Mouse (Mus musculus) E14TG2a.4 (cell line): Measurements from ENCODE around the gene Sh2d1a.

ENCODE experiments used
- H3K27me3 ChIP-seq: 2 replicates; pipeline ENCODE4 v1.6.1; 2014; ENCODE audit warnings: low read length, control low read depth; ENCODE audit not compliant: insufficient read depth
- H3K36me3 ChIP-seq: 2 replicates; pipeline ENCODE4 v1.6.1; 2014; ENCODE audit warnings: low read length, control low read depth; ENCODE audit not compliant: insufficient read depth
- H3K4me1 ChIP-seq: replicated peaks from 2 replicates; pipeline ENCODE4 v1.6.1; 2014; ENCODE audit warnings: low read depth, low read length, control low read depth
- H3K4me3 ChIP-seq: replicated peaks from 2 replicates; pipeline ENCODE4 v1.5.1; 2014; ENCODE audit warnings: mild to moderate bottlenecking, low read length
- H3K9me3 ChIP-seq: 2 replicates; pipeline ENCODE4 v1.6.1; 2014; ENCODE audit warnings: low read length, control low read depth
- CTCF ChIP-seq: conservative IDR thresholded peaks from 2 replicates; pipeline ENCODE4 v1.5.1; 2014; ENCODE audit warnings: low read length
- NANOG ChIP-seq: IDR thresholded peaks from 2 replicates; pipeline ENCODE4 v1.6.1; 2014; ENCODE audit warnings: borderline replicate concordance, low read length, mixed read lengths
- POU5F1 ChIP-seq: IDR thresholded peaks from 2 replicates; pipeline ENCODE4 v1.6.1; 2014; ENCODE audit warnings: low read length, borderline replicate concordance

Sh2d1a gene

DNA sequence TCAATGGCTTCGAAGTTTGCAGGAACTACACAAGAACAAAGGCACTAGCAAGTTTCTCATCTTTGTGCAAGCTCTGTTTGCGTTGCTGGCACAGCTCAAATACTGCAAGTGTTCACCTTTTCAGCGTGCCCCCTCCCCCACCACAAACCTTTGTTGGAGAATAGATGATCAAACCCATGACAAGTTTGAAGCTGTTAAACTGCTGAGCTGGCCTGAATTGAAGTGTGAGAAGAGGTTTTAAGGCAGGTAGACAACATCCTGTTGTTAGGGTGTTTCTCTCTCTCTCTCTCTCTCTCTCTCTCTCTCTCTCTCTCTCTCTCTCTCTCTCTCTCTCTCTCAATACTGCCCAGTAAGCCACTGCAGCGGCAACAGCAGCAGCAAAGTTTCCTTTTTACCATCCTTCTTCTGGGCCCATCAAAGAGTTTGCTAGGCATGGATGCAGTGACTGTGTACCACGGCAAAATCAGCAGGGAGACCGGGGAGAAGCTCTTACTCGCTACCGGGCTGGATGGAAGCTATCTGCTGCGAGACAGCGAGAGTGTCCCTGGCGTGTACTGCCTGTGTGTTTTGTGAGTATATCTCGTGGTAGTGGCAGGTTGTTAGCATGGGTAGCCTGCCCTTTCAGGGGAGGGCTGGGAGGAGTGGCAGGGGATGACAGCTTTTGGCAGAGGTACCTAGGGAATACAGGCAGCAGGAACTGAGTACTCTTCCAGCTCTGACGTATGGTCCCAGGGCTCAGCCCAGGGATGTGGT is at the start of gene Sh2d1a:
Sh2d1a (plus strand) TSS at position 163 of the 753 bp plus-strand sequence.
- no peak within 1 kb of the TSS for H3K4me3 ChIP-seq
- H3K27me3 ChIP-seq, result no peaks in the 10 kb centered on the region
- no peaks in the 10 kb centered on the region for H3K36me3 ChIP-seq
- no peaks in the 10 kb centered on the region for H3K4me1 ChIP-seq
- no peaks in the 10 kb centered on the region for H3K9me3 ChIP-seq
- TF ChIP-seq CTCF (no peak), NANOG (no peak), POU5F1 (no peak)

DNA sequence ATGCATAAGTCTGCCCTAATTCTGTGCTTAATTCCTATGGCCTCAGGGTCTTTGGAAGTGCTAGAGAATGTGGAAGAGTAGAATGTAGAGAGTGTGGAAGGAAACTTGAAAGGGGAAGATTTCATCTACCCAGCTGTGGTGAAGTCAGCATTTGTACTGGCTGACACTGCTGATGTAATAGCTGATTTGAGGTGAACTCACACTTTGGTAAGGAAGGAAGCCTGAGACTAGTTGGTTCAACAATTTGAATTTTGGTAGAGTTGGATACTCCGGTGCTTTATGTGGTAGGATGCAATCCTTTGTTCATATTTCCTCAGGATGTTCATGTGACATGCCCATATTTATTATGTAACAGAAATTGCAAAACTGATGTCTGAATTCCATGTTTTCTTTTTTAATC is 49.3 kb upstream of the Sh2d1a start:
- Histone ChIP-seq H3K4me1 (no peaks in the 10 kb centered on the region), H3K36me3 (no peaks in the 10 kb centered on the region), H3K4me3 (no peak overlapping the region), H3K9me3 (no peaks in the 10 kb centered on the region), H3K27me3 (no peaks in the 10 kb centered on the region)
- TF ChIP-seq NANOG, result no peak
- no peak for TF ChIP-seq POU5F1
- TF ChIP-seq CTCF, result no peak

DNA sequence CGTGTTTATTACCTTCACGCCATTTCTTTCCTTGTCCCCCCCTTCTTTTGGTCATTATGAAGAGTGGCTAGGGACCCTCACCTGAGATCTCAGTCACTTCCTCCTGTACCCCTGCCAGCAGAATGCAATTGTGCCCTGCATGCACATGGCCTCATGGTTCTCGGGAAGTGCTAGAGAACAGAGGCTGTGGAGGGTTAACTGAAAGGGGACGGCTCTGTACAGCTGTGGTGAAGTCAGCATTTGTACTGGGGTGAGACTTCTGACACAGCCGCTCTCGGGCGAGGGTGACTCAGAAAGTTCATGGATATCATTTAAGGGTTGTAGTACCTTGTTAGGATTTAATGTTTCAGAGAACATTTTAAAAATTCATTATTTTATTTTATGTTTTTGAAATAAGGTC is 47.7 kb upstream of the Sh2d1a start:
- H3K9me3 ChIP-seq, result no peaks in the 10 kb centered on the region
- no peak for TF ChIP-seq NANOG
- no peak for TF ChIP-seq CTCF
- no peak for TF ChIP-seq POU5F1
- no peaks in the 10 kb centered on the region for H3K36me3 ChIP-seq
- H3K27me3 ChIP-seq, result no peaks in the 10 kb centered on the region
- no peaks in the 10 kb centered on the region for H3K4me1 ChIP-seq
- no peak overlapping the region for H3K4me3 ChIP-seq

GRCm38 (mm10) chrX:42489446-42489845 is 12.8 kb upstream of the Sh2d1a start, which contains the start of gene Tex13c2:
TSS of gene Tex13c2 (plus strand) at chrX:42489691.
- H3K36me3 ChIP-seq, result no peaks in the 10 kb centered on the region

GRCm38 (mm10) chrX:42490336-42490735 is 11.9 kb upstream of the Sh2d1a start:
- Histone ChIP-seq H3K9me3 (no peaks in the 10 kb centered on the region; the same call in 1 of the 2 replicates), H3K36me3 (no peaks in the 10 kb centered on the region), H3K27me3 (peaks cover 5% of the 10 kb centered on the region; the same call in 1 of the 2 replicates), H3K4me3 (peak overlapping the region; percentile 23; the same call in 1 of the 2 replicates), H3K4me1 (no peaks in the 10 kb centered on the region)
- no peak for TF ChIP-seq POU5F1
- no peak for TF ChIP-seq NANOG
- no peak for TF ChIP-seq CTCF

More at GRCm38 (mm10) chrX:42489446-42489845, 12.8 kb upstream of the Sh2d1a start, which contains the start of gene Tex13c2:
- peaks cover 5% of the 10 kb centered on the region; the same call in 1 of the 2 replicates for H3K27me3 ChIP-seq
- TF ChIP-seq CTCF (peak; percentile 20; the same call in 1 of the 2 replicates), NANOG (no peak)
- H3K4me3 ChIP-seq, result peak within 1 kb of the TSS; percentile 23; the same call in 1 of the 2 replicates
- no peaks in the 10 kb centered on the region; the same call in 1 of the 2 replicates for H3K9me3 ChIP-seq
- H3K4me1 ChIP-seq, result no peaks in the 10 kb centered on the region

GRCm38 (mm10) chrX:42500538-42500937 is 1.7 kb upstream of the Sh2d1a start:
- Histone ChIP-seq H3K9me3 (no peaks in the 10 kb centered on the region), H3K27me3 (no peaks in the 10 kb centered on the region), H3K4me1 (no peaks in the 10 kb centered on the region), H3K36me3 (no peaks in the 10 kb centered on the region), H3K4me3 (no peak overlapping the region)
- TF ChIP-seq CTCF (no peak), NANOG (no peak), POU5F1 (no peak)

DNA sequence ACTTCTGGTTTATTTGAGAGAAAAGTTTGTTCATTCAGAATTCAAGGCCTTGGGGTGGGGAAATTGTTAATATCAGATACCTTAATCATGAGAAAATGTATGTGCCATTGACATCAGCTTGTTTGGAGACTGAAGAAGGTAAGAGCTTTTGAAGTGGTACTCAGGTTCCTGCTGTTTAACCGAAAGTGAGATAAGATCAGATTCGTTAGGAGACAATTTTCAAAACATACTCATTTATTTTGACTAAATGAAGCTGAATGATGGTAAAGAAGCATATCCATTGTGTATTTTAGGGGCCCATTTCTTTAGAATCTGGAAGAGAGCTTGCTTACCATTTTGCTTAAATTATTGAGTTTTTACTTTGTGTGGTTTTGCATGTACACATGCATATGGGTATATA is 8.9 kb downstream of the Sh2d1a start:
- no peak for TF ChIP-seq NANOG
- no peak for TF ChIP-seq CTCF
- no peak for TF ChIP-seq POU5F1
- Histone ChIP-seq H3K4me1 (no peaks in the 10 kb centered on the region), H3K27me3 (no peaks in the 10 kb centered on the region), H3K9me3 (no peaks in the 10 kb centered on the region), H3K4me3 (no peak overlapping the region), H3K36me3 (no peaks in the 10 kb centered on the region)

DNA sequence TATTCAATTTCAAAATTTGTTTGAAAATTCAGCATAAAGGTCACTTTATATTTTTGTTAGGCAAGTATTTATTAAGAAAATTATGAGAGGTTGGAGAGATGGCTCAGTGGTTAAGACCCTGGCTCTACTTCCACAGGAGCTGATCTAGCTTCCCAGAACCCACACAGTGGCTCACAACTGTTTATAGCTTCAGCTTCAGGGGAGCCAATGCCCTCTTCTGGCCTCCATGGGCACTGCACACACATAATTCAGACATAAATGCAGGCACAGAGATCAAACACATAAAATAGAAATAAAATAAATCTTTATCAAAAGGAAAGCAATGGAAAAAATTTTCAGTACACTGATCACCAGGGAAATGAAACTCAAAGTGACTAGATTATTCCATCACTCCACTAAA is 10.3 kb downstream of the Sh2d1a start:
- peak; percentile 50 for TF ChIP-seq CTCF
- TF ChIP-seq POU5F1, result no peak
- no peak for TF ChIP-seq NANOG
- Histone ChIP-seq H3K4me1 (no peaks in the 10 kb centered on the region), H3K36me3 (no peaks in the 10 kb centered on the region), H3K4me3 (no peak overlapping the region), H3K9me3 (no peaks in the 10 kb centered on the region), H3K27me3 (no peaks in the 10 kb centered on the region)
